Mouse (Mus musculus) megakaryocyte, embryonic 14.5 days (primary cell): ENCODE data around the gene Dnmt3a.

Source experiments
- FLI1 ChIP-seq: IDR thresholded peaks from 2 replicates; pipeline ENCODE4 v1.6.1; 2012; ENCODE audit warnings: low read length, inconsistent platforms, mixed read lengths
- GATA1 ChIP-seq: IDR thresholded peaks from 3 replicates; pipeline ENCODE4 v1.6.1; 2012; ENCODE audit warnings: mixed read lengths, low read length, inconsistent platforms, borderline replicate concordance

DNA sequence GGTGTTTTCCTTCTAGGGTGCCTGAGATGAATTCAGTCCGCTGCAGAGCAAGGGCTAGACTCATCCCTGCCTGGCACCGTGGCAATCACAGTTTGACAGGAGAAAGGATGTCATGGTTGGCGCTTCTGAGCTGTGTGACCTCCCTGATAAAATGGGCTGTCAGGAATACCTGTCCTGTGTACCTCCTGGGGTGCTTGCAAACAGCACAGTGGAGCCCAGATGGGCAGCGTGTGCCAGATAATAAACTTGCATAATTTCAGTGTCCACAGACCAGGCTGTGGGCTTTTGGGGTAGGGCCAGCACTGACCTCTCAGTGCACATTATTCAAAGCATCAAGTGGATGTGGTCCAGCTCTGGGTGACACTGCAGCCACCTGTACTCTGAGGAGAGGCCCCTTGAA, 45.4 kb downstream of the Dnmt3a start:
- TF ChIP-seq GATA1: no peak
- TF ChIP-seq FLI1: no peak
